Mouse (Mus musculus) Muller cell, postnatal 12 days (primary cell): ENCODE data around the gene Slc4a4.

Experiments used
- DNase-seq: peaks from one replicate; pipeline ENCODE4 v3.0.0-alpha.2; 2015; ENCODE audit errors: inconsistent ontology term

Slc4a4 gene

DNA sequence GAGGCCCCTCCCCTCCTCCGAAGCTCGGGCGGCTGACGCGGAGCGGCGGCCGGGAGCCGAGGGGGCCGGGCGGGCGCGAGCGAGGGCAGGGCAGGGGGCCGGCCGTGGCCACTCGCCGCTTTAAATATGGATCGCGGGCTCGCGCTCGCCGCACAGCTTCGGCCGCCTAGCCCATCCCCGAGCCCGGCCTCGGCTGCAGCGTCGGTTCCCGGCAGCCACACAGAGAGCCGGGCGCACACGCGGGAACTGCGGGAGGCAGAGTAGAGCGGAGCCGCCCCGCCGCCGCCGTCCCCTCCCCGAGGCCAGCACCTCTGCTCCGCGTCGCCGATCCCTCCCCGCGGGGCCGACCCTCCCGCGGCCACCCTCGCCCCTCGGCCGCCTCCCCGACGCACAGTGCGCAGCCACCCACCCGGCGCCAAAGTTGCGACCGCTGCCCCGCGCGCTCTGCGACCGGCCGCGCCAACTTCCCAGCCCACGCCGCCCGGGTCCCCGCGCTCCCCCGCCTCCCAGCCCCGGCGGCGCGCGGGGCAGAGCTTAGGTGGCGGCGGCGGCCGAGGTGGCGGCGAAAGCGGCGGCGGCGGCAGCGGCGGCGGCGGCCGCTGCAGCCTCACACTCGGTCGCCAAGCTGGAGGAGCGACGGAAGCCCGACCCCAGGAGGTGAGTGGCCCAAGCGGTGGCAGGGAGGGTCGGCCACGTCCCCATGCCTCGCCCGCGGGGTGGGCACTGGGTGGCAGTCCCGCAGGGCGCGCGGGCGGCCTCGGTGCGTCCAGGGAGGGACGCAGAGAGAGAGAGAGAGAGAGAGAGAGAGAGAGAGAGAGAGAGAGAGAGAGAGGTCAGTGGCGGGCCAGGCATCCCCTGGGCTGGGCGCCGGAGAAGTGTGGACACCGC lies at the start of gene Slc4a4:
Gene Slc4a4 (plus strand): TSS at position 151 of the 888 bp plus-strand sequence.
- peak; percentile 82 for DNase-seq

DNA sequence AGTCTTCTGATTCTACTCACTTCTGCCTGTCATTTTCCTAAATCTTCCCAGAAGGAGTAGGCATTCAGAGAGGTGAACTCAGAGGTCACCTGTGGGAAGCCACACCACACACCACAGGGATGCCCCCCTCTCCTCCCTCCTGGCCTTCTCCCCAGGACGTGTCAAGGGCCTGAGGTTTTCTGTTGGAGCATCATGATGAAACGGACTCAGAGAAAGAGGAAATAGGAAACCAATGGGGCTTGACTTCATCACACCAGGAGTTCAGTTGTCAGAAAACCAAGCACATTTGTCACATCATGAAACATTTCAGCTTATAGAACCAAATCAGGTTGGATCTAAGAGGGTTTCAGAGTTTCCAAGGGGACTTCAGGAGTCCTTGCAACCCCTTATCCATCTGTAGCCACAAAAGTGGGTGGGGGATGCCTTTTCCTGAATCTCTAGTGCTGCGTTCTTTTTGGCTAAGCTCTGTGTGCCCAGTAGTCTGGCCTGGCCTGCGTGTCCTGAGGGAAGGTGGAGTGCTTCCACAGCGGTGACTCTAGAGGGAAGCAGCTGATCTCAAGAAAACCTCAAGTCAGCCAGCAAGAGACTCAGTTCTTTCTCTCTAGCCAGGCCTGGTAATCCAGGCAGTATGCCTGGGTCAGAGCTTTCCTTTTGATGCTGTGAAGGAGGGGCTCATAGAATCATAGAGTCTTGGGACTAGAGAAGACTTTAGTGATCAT lies 46.4 kb upstream of the Slc4a4 start:
- no peak for DNase-seq

DNA sequence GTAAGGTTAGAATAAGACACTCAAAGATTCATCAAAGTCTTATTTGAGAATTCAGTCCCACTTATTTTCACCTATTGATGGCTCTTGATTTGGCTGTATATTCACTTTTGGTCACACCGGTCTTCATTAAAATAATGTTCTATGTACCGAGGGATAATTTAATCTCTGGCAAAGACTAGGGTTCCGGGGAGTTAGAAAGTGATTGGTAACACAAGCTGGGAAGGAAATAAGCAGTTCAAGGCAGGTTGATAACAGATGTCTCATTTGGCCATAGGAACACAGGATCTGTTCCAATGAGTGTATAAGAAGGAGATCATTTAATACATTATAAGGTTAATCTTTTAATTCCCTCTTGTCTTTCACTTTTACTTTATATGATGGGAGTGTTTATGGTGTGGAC lies 29.3 kb upstream of the Slc4a4 start:
- no peak for DNase-seq

DNA sequence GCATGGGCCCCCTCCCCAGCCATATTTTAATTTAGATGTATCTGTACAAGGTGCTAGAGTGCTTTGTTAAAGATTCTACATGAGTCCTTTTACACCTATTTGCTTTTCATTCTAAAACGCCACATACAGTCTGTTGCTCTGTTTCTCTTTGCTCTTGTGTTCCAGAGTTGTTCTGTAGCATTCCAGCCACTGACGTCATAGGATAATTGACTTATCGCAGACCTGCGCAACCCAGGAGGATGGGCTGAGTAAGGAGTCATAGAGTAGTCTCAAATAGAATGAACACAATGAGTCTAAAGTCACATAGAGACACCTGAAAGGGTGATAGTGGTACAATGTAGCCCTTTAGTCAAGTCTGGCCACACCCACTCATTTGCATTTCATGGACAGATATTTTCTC lies 28.8 kb upstream of the Slc4a4 start:
- DNase-seq, result no peak

DNA sequence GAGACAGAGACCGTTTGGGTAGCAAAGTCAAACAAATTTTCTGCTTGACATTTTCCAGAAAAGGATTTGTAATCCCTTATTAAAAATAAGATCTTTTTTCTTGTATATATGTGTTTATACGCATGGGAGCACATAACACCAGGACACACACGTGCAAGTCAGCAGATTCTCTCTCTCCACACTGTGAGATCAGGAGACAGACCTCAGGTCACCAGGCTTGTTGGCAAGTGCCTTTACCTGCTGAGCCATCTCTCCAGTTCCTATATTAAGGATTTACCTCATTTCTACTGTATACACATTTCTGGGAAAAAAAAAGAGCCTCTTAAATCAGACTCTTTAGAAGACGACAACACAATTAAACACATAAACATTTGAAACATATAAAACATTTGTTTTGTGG lies 28.4 kb upstream of the Slc4a4 start:
- DNase-seq, result no peak

DNA sequence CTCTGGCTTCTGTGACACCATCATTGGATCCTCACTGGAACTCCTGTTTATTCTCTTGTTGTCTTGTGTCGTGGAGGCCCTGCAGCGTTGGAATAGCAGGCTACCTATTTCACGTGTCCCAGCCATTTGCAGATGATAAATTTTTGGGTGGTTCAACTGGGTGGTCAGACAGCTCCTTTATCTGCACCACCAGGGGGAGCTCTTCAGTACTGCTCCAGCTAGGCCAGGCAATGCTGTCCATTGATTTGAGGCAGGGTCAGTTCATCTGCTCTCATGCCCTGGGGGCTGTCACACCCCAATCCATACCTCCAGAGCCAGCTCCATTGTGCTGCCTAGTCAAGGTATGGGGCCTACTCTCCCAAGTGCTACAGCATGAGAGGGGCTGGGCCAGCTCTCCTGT lies 24.5 kb upstream of the Slc4a4 start:
- DNase-seq, result no peak

DNA sequence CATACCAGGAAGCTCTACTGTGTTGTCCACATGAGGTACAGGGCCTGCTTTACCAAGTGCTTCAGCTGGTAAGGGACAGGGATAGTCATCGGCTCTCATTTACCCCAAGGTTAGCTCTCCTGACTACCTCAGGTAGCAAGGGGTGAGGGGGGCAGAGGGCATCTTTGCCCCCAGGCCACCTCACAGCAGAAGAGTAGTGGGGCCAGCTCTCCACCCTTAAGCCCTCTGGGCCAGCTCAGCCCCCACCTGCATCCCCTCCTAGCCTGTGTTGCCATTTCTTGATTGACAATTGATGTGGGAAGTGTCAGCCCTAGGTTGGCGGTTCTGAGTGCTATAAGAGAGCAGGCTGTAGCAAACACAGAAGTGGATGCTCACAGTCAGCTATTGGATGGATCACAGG lies 23.8 kb upstream of the Slc4a4 start:
- no peak for DNase-seq

DNA sequence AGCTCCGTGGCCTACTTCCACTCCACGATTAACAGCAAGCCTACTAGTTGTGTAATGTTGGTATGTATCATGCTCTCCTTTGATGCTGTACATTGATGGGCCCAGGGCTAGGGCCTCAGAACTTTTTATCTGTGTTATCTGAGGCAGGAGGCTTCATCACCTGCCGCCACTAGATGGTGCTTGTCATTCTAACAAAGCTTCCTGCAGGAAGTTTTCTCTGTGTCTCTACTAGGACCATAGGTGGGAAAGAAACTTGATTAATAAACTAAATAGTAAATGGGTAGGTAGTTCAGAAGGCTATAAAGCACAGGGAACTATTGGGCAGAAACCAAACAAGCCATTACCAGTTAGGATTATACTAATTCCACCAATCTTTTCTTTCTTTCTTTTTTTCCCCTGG lies 2.5 kb upstream of the Slc4a4 start:
- DNase-seq, result peak; percentile 31

DNA sequence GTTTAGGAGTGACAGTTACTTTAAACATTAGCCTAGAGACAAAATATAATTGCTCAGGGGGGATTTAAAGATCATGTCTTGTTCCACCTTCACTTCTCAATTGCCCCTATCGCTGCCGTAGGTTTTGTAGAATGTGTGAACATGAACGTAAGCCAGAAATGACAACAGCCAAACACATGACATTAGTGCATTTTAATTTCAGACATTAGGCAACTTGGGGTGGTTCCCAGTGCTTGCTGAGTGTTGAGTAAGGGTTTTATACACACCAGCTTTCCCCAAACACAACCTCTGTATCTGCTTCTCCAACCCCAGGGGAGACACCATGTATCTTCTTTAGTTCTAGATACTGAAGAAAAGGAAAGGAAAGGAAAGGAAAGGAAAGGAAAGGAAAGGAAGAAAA lies 1.1 kb upstream of the Slc4a4 start:
- no peak for DNase-seq

DNA sequence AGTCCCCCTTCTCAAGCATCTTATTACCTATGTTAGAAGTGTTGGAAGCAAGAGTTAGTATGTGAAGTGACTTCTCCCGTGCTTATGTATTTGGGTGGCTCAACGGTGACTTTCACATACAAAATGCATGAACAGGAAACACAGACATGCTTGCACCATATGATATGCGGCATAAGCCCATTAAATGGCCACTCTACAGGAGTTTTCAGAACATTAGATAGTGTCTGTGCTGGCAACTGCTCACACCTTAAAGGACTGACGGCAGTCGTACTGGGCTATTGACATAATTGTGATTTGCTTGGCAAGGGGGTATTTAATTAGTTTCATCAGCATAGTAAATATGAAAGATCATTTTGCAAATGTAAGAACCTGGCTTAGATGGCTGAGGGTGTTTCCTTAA lies 674 bp upstream of the Slc4a4 start:
- no peak for DNase-seq

DNA sequence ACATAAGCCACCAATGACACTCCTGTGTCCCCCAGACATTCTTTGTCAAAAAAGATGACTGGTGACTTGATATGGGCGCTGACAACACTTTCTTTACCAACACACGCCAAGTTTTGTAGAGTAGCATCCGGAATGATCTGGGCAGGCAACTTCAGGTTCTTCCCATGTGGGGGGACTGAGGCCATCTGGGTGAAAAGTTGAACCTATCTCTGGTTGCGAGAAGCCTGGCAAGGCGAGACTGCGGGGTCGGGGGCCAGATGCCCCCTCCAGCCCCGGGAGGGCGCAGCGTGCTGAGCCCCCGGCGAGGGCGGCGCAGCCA lies 310 bp upstream of the Slc4a4 start:
- no peak for DNase-seq

DNA sequence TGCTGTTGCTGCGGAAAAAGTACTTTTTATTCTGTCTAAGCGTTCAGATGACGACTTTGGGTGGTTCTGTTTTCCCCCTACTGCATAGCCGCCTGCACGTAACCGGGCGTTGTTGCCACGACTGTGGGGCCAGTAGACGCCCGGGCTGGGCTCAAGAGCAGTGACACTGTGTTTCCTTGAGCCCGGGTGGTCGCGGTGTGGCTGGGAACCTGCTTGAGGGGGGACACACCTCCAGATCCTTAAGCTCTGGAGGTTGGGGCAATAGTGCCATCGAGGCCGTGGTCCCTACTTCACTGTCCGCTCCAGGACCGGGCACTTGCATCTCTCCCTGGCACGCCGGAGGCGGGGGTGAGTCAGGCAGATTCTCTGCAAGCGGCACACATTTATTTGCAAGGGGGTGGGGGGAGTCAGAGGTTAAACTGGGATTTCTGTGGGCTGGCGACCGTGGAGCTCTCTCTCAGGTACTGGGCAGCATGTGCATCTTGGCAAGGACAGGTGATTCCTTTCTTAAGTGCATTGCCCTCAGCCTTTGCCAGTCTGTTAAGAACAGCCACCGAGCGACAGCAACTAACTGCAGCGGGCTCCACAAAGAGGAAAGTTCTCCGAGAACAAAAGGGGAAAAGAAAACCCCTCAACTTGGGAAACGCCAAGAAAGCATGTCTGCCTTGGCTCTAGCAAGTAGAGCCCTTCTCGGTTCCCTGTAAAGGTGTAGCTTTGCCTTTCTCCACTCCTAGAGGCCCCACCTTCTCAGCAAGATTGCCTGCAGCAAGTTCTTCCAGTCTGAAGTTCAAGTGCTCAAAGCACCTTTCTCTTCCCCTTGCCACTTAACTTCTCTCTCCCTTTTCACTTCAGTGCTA lies 1.2 kb downstream of the Slc4a4 start:
- peak; percentile 75 for DNase-seq

DNA sequence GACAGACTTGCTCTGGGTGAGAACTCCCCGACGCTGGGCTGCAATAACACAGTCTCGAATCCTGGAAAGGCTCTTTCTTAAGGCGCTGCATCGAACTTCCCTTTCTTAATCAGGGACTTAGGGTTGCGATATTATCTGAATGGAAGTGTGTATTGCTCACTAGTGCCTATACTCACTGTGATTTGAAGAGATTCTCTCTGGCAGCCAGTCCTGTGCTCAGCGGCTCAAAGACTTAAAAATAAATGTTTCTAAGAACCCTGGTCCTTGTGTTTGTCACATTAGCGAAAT lies 1.7 kb downstream of the Slc4a4 start:
- DNase-seq, result no peak

DNA sequence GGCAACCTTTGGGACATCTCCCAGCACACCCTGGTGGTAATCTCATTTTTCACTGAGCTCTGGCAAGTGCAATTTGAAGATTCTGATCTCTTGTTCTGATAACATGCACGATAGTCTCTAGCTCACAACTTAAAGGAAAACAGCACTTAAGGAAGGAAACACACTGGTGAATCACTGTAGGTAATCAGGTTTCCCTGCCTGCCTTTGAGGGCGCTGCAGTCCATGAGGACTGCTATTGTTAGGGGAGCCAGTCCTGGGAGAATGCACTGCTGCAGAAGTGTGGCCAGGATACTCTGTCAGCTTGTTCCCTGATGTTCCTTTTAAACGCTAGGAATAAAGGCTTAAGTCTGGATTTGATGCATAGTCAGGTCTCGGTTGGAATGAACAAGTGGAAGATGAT lies 2.7 kb downstream of the Slc4a4 start:
- DNase-seq, result no peak

DNA sequence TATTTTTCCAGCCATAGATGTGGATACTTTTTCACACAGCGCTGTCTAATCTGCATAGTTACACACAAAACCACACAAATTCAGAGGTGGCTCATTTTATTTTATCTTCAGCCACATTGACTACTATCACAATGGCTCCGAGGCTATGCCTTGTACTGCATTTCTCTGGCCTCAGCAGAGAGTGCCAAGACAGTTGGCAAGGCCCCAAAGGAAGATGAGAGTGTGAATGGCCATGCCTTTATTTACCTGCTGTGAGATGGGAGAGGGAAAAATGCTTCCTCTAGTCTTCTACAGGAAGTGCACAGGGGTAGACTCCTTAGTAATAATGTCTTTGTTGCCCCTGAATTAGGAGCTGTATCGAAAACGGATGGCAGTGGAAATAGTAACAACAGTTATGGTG lies 3.5 kb downstream of the Slc4a4 start:
- DNase-seq, result no peak

DNA sequence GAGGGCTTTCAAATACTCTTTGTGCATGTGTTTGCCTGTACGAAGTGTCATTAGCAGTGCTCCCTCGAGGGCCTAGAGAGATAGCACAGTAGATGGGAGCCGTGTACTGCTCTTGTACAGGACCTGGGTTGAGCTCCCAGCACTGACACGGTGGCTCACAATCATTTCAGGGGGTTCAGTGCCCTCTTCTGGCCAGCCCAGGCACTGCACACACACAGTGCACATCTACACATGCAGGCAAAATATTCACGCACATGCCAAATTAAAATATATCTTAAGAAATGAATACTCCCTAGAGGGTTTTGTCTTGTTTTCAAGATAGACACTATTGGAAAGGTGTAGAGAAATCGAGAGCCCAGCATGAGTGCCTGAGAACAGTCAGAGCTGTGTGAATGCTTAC lies 10.0 kb downstream of the Slc4a4 start:
- DNase-seq, result no peak

DNA sequence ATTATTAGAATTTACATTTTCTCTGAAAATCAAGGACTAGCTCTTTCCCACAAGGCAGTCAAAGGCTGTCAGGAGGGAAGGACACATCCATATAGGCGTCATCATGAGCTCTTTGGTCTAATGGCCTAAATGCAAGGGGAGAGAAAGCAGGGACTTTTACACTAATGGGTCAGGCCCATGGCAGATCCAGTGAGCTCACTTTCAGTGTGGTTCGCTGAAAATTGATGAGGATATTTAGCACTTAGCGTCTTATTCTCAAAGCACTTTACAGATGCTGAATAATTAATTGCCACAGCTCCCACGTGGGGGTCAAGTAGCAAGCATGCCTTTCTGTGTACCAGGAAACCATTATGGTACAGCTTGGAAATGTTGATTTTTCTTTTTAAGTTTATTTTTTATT lies 16.5 kb downstream of the Slc4a4 start:
- DNase-seq, result no peak

DNA sequence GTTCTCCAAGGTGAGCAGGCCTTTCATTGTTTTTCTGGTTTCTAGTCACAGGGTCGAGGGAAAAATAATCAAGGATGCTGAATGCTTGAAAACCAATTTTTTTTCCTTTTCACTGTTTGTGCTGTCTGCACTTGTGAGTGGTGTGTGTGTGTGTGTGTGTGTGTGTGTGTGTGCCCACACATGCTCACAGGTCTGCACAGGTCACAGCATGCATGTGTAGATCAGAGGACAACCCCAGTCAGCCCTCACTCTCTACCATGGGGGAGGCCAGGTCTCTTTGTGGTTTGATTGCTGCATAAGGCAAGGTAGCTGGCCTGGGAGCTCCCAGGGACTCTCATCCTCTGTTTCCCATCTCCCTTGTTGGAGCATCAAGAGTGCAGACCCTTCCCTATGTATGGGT lies 16.9 kb downstream of the Slc4a4 start:
- DNase-seq, result no peak

DNA sequence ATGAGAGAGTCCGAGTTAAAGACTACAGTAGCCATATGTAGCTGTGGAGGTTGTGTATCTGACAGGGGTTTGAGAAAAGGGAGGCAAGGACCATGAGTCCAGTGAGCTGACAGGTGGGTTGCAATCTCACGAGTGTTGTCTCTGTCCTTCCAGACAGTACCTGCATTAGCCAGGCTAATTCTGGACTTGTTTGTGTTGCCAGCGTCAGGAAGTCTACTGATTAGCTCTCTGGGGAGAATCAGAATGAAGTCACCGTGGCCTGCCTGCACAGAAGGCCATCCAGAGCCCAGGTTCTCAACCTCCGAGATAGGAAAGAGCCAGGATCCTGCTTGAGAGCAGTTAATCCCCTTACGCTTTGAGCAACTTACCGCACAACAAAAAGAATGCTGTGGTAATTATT lies 18.2 kb downstream of the Slc4a4 start:
- no peak for DNase-seq

DNA sequence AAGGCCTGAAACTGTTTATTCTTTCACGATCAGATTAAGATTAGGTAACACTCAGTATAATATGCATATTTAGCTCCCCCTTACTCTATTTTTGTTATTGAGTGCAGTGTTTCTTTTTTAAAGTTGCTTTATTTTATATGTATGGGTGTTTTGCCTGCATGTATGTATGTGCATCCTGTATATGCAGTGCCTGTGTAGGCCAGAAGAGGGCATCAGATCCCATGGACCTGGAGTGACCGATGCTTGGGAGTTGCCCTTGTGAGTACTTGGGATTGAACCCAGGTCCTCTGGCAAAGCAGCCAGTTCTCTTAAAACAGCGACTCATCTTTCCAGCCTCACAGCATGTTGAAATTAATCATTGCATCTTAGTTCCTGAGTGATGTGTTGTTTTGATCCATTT lies 21.0 kb downstream of the Slc4a4 start:
- no peak for DNase-seq

DNA sequence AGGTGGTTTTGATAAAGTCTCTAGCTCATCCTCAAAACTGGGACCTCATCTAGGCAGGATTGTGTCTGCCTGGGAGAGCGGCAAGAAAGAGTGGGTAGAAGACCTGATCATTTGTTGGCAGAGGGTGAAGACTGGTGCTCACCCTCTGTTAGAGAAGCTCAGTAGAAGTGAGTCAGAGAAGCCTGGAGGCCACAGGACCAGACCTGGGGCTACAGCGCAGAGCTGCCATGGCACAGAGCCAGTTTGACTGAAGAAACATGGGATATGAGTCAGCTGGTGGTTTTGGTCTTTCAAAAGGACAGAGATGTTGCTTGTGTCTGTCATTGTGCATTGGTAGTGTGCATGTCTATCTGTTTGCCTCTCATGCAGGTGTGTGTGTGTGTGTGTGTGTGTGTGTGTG lies 26.0 kb downstream of the Slc4a4 start:
- DNase-seq, result peak; percentile 91

DNA sequence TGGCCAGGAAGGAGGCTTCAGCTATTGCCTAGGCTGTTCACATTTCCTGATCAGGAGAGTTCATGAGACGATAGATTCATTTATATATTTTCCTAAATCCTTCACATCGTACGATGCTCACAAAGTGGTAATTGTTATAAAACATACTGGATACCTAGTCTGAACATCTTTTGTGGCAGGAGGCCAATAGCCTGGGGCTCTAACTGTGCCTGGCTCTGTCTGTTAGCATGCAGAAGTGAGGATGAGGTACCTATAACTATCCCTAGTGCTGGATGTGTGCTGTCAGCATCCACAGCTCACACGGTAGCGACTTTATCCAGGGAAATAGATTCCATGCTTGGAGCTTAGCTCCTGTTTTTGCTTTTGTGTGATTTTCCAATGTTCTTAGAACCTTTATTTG lies 28.5 kb downstream of the Slc4a4 start:
- DNase-seq, result no peak

DNA sequence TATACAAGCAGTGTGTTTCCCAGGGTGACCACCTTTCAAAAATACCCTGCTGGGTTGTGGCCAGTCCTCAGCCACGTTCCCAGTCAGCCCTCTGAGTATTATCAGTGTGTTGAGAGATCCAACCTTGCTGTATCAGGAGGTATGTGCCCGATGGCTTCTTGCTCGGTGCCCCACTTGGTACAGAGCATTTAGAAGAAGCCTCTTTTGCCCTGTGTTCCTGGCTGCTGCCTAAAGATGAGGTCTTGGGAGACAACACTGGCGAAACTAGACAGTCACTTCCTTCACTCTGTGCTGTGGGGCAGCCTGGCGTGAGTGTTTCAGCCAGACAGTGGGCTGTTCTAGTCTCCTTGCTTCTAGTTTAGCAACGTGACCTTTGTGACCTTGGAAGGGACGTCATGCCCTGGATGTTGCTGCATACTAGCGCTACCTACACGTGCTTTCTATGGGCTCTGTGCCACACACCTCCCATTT lies 29.9 kb downstream of the Slc4a4 start:
- no peak for DNase-seq
